Mouse (Mus musculus): ENCODE results near the gene Krtcap2. TPM values are rescaled to one million over a fixed set of nuclear protein-coding genes. Genes with fewer than 3 reads are reported as not detected.

The Krtcap2 gene
- polyA plus RNA-seq, 1 experiment from 2014 or later, result 274 TPM

GRCm38 (mm10) chr3:89233562-89234110 is 12.1 kb upstream of the Krtcap2 start:
- H3K9ac ChIP-seq (ENCODE audit: low read depth, low read length), result no peak overlapping the region
- peaks cover 24% of the 10 kb centered on the region for H3K27me3 ChIP-seq (ENCODE audit: control insufficient read depth, insufficient read depth, low read length)
- H3K36me3 ChIP-seq (ENCODE audit: control insufficient read depth, insufficient read depth, low read length), result no peaks in the 10 kb centered on the region
- no peak overlapping the region for H3K4me3 ChIP-seq (ENCODE audit: low read depth, low read length)
- H3K4me1 ChIP-seq (ENCODE audit: control insufficient read depth, insufficient read depth, low read length), result peaks cover under 1% of the 10 kb centered on the region; the same call in 1 of the 2 replicates
- no peak for ATAC-seq (replicated peaks; ENCODE audit: insufficient number of reproducible peaks, low FRiP score, low TSS enrichment)
- no peak overlapping the region for H3K27ac ChIP-seq (ENCODE audit: low read depth, low read length)
- H3K4me2 ChIP-seq, result peak overlapping the region; percentile 23; the same call in 1 of the 2 replicates
- 70% methylated on average over 14 of the region's 14 CpGs for whole genome bisulfite sequencing (ENCODE audit: insufficient replicate concordance)
- no peaks in the 10 kb centered on the region for H3K9me3 ChIP-seq (replicated peaks; ENCODE audit: control insufficient read depth, low read length)

- H3K9me3 ChIP-seq (replicated peaks; ENCODE audit: control insufficient read depth, low read length), result no peaks in the 10 kb centered on the region
- H3K9ac ChIP-seq (ENCODE audit: low read depth, low read length), result no peak overlapping the region
- H3K4me1 ChIP-seq (ENCODE audit: control insufficient read depth, insufficient read depth, low read length), result no peaks in the 10 kb centered on the region
- no peak for ATAC-seq (replicated peaks; ENCODE audit: insufficient number of reproducible peaks, low FRiP score, low TSS enrichment)
- H3K4me3 ChIP-seq (ENCODE audit: low read depth, low read length), result no peak overlapping the region
- no peak overlapping the region for H3K4me2 ChIP-seq
- no peak overlapping the region for H3K27ac ChIP-seq (ENCODE audit: low read depth, low read length)
- H3K27me3 ChIP-seq (ENCODE audit: control insufficient read depth, insufficient read depth, low read length), result peaks cover 7% of the 10 kb centered on the region
- WGBS (ENCODE audit: insufficient replicate concordance), result 84% methylated on average over 10 of the region's 10 CpGs
- no peaks in the 10 kb centered on the region for H3K36me3 ChIP-seq (ENCODE audit: control insufficient read depth, insufficient read depth, low read length)
These were observed 9.2 kb upstream of the Krtcap2 start for GRCm38 (mm10) chr3:89236516-89236915.

DNA sequence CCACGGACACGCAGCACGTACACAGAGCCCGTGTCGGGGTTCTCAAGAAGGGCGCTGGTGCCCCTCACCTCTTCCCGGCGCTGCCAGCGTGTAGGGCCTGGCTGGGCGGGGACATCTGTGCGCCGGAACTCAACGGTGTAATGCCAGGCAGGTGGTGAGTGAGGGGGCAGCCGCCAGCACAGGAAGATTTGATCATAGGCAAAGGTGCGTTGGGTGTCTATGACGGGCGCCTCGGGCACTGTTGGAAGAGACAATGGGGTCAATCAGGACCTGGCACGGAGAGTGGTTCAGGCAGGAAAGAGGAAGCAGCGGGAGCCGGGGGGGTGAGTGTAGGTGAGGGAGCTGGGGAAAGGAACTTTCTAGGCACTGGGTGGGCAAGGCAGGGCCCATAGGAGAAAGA is 8.1 kb upstream of the Krtcap2 start:
- 91% methylated on average over 21 of the region's 21 CpGs for WGBS (ENCODE audit: insufficient replicate concordance)
- H3K4me3 ChIP-seq (ENCODE audit: low read depth, low read length), result no peak overlapping the region
- H3K9ac ChIP-seq (ENCODE audit: low read depth, low read length), result no peak overlapping the region
- H3K4me2 ChIP-seq, result no peak overlapping the region
- H3K4me1 ChIP-seq (ENCODE audit: control insufficient read depth, insufficient read depth, low read length), result no peaks in the 10 kb centered on the region
- H3K27me3 ChIP-seq (ENCODE audit: control insufficient read depth, insufficient read depth, low read length), result peaks cover 7% of the 10 kb centered on the region
- H3K27ac ChIP-seq (ENCODE audit: low read depth, low read length), result no peak overlapping the region
- ATAC-seq (replicated peaks; ENCODE audit: insufficient number of reproducible peaks, low FRiP score, low TSS enrichment), result no peak
- H3K36me3 ChIP-seq (ENCODE audit: control insufficient read depth, insufficient read depth, low read length), result no peaks in the 10 kb centered on the region
- no peaks in the 10 kb centered on the region for H3K9me3 ChIP-seq (replicated peaks; ENCODE audit: control insufficient read depth, low read length)

DNA sequence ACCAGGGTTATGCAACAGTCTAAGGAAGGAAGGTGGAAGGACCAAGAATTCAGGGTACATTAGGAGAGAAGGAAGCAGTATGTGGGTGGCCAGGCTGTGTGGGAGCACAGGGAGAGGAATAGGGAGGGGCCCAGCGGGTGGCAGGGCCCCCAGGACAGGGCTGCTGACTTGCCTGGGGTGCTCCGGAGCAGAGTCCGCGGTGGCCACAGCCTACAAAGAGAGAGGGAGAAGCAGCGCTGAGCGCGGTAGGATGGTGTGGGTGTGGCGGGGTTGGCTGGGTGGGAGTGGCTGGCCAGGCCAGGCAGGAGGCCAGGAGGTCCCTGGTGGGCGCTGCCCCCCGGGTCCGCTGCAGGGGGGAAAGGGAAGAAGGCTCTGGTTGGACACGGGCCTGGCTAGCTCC is 7.3 kb upstream of the Krtcap2 start:
- H3K27ac ChIP-seq (ENCODE audit: low read depth, low read length), result no peak overlapping the region
- H3K9me3 ChIP-seq (replicated peaks; ENCODE audit: control insufficient read depth, low read length), result no peaks in the 10 kb centered on the region
- no peak overlapping the region for H3K4me3 ChIP-seq (ENCODE audit: low read depth, low read length)
- peaks cover 7% of the 10 kb centered on the region for H3K27me3 ChIP-seq (ENCODE audit: control insufficient read depth, insufficient read depth, low read length)
- no peak for ATAC-seq (replicated peaks; ENCODE audit: insufficient number of reproducible peaks, low FRiP score, low TSS enrichment)
- H3K4me1 ChIP-seq (ENCODE audit: control insufficient read depth, insufficient read depth, low read length), result no peaks in the 10 kb centered on the region
- no peak overlapping the region for H3K9ac ChIP-seq (ENCODE audit: low read depth, low read length)
- 67% methylated on average over 12 of the region's 12 CpGs for WGBS (ENCODE audit: insufficient replicate concordance)
- H3K36me3 ChIP-seq (ENCODE audit: control insufficient read depth, insufficient read depth, low read length), result no peaks in the 10 kb centered on the region
- H3K4me2 ChIP-seq, result no peak overlapping the region

GRCm38 (mm10) chr3:89242331-89242895 is 3.4 kb upstream of the Krtcap2 start:
- Histone ChIP-seq H3K27me3 (ENCODE audit: control insufficient read depth, insufficient read depth, low read length) (peaks cover 21% of the 10 kb centered on the region), H3K9ac (ENCODE audit: low read depth, low read length) (no peak overlapping the region), H3K4me2 (no peak overlapping the region), H3K4me1 (ENCODE audit: control insufficient read depth, insufficient read depth, low read length) (peaks cover 19% of the 10 kb centered on the region), H3K27ac (ENCODE audit: low read depth, low read length) (no peak overlapping the region), H3K4me3 (ENCODE audit: low read depth, low read length) (no peak overlapping the region), H3K36me3 (ENCODE audit: control insufficient read depth, insufficient read depth, low read length) (no peaks in the 10 kb centered on the region), H3K9me3 (replicated peaks; ENCODE audit: control insufficient read depth, low read length) (no peaks in the 10 kb centered on the region)
- WGBS (ENCODE audit: insufficient replicate concordance), result 69% methylated on average over 9 of the region's 9 CpGs
- no peak for ATAC-seq (replicated peaks; ENCODE audit: insufficient number of reproducible peaks, low FRiP score, low TSS enrichment)

DNA sequence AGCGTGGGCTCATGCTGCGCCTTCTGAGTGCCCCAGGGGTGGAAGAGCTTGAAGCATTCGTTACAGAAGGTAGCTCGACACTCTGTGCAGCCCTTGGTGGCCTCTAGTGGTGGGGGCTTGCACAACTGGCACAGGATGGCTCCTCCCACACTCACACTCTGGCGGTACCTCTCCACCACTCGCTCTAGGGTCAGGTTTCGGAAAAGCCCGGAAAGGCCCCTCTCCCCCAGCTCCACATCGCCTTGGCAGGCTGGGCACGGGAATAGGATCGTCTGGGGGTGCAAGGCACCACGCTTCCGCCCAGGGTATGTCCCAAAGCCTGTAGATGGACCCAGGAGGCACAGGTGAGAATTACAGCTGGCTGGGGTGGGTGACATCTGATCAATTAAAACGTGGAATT is 2.2 kb upstream of the Krtcap2 start:
- 14% methylated on average over 14 of the region's 14 CpGs for WGBS (ENCODE audit: insufficient replicate concordance)

GRCm38 (mm10) chr3:89244158-89244981 is 1.4 kb upstream of the Krtcap2 start:
- Histone ChIP-seq H3K4me1 (ENCODE audit: control insufficient read depth, insufficient read depth, low read length) (peaks cover 22% of the 10 kb centered on the region), H3K9me3 (replicated peaks; ENCODE audit: control insufficient read depth, low read length) (no peaks in the 10 kb centered on the region), H3K27ac (ENCODE audit: low read depth, low read length) (no peak overlapping the region), H3K36me3 (ENCODE audit: control insufficient read depth, insufficient read depth, low read length) (no peaks in the 10 kb centered on the region; the same call in 1 of the 2 replicates), H3K4me2 (peak overlapping the region; percentile 75), H3K4me3 (ENCODE audit: low read depth, low read length) (peak overlapping the region; percentile 44), H3K9ac (ENCODE audit: low read depth, low read length) (no peak overlapping the region), H3K27me3 (ENCODE audit: control insufficient read depth, insufficient read depth, low read length) (peaks cover 21% of the 10 kb centered on the region)
- 10% methylated on average over 25 of the region's 25 CpGs for WGBS (ENCODE audit: insufficient replicate concordance)
- ATAC-seq (replicated peaks; ENCODE audit: insufficient number of reproducible peaks, low FRiP score, low TSS enrichment), result no peak

More for the DNA sequence above, 2.2 kb upstream of the Krtcap2 start:
- no peaks in the 10 kb centered on the region; the same call in 1 of the 2 replicates for H3K36me3 ChIP-seq (ENCODE audit: control insufficient read depth, insufficient read depth, low read length)
- peak overlapping the region; percentile 44 for H3K4me2 ChIP-seq
- H3K9me3 ChIP-seq (replicated peaks; ENCODE audit: control insufficient read depth, low read length), result no peaks in the 10 kb centered on the region
- H3K27ac ChIP-seq (ENCODE audit: low read depth, low read length), result no peak overlapping the region
- H3K4me3 ChIP-seq (ENCODE audit: low read depth, low read length), result peak overlapping the region; percentile 14; the same call in 1 of the 2 replicates
- peaks cover 22% of the 10 kb centered on the region for H3K4me1 ChIP-seq (ENCODE audit: control insufficient read depth, insufficient read depth, low read length)
- no peak overlapping the region for H3K9ac ChIP-seq (ENCODE audit: low read depth, low read length)
- peaks cover 21% of the 10 kb centered on the region for H3K27me3 ChIP-seq (ENCODE audit: control insufficient read depth, insufficient read depth, low read length)
- ATAC-seq (replicated peaks; ENCODE audit: insufficient number of reproducible peaks, low FRiP score, low TSS enrichment), result no peak

GRCm38 (mm10) chr3:89244982-89245687 is 631 bp upstream of the Krtcap2 start:
- Histone ChIP-seq H3K9ac (ENCODE audit: low read depth, low read length) (peak overlapping the region; percentile 52; the same call in 1 of the 2 replicates), H3K27ac (ENCODE audit: low read depth, low read length) (no peak overlapping the region), H3K27me3 (ENCODE audit: control insufficient read depth, insufficient read depth, low read length) (peaks cover 21% of the 10 kb centered on the region), H3K4me2 (peak overlapping the region; percentile 75), H3K36me3 (ENCODE audit: control insufficient read depth, insufficient read depth, low read length) (no peaks in the 10 kb centered on the region; the same call in 1 of the 2 replicates), H3K4me3 (ENCODE audit: low read depth, low read length) (peak overlapping the region; percentile 44), H3K4me1 (ENCODE audit: control insufficient read depth, insufficient read depth, low read length) (peaks cover 22% of the 10 kb centered on the region), H3K9me3 (replicated peaks; ENCODE audit: control insufficient read depth, low read length) (no peaks in the 10 kb centered on the region)
- 0 out of 2 replicates have a peak, but pooled peaks have one; percentile 5 for ATAC-seq (replicated peaks; ENCODE audit: insufficient number of reproducible peaks, low FRiP score, low TSS enrichment)
- WGBS (ENCODE audit: insufficient replicate concordance), result 2% methylated on average over 20 of the region's 26 CpGs

Data from heart, embryonic 11.5 days (tissue).